Mouse (Mus musculus) kidney, adult 11 months (tissue): ENCODE measurements around the gene Usp17le.
"Not testable (repeated sequence)": the region's sequence is repeated elsewhere in the genome, so short reads cannot be mapped to it uniquely, and the experiment has no call there.

ENCODE experiments used
- DNase-seq: peaks from one replicate; pipeline ENCODE4 v3.0.0; 2022

The Usp17le gene

DNA sequence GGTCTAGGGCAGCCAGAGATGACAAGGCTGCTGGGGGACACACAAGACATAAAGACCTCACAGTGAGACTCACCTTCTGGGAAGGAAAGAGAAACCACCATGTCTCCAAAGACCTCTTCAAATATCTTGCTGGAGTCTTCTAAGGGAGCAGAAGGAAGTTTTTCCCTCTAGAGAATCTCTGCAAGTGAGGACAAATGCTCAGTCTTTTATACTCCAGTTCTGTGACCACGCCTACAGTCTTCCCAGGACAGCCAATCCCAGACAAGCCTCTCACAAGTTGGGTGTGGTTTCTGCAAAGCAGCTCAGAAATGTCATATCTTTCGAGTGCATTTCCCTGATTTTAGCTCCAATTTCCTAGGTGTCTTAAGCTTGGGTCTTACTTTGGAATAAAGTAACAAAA is at the start of gene Usp17le:
Usp17le (minus strand) TSS at position 101 of the 400 bp plus-strand sequence.
- not testable (repeated sequence) for DNase-seq

- DNase-seq, result not testable (repeated sequence)
Observed at GRCm38 (mm10) chr7:104810335-104810734, 33.1 kb upstream of the Usp17le start.

DNA sequence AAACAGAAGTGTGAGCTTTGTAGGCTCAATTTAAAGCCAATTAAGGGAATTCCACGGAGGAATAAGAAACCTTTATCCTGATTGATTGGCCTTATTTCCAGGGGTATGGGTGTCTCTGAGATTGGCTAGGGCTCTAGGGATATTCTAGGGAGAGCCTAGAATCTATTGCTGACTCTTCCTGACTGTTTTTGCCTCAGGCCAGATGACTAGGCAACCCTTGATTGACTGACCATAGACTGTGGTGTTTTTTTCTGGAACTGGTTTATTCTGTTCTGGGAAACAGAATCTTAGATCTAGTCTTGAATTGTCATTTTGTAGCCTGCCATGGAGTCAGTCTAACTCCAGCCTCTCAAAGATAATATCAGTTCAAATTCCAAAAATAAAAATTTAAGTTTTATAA is 13.5 kb upstream of the Usp17le start:
- no peak for DNase-seq
